Mouse (Mus musculus) stomach, postnatal 0 days (tissue): ENCODE measurements around the gene Tmem38b. TPM values are rescaled to one million over a fixed set of nuclear protein-coding genes. Genes with fewer than 3 reads are reported as not detected.

ENCODE experiments used
- ATAC-seq: fragments of 200-750 bp; cut with Nextera tagmentation; 2 replicates; pipeline ENCODE4 v1.8.0; 2017; ENCODE audit not compliant: low FRiP score, low TSS enrichment
- DNase-seq: peaks from one replicate; pipeline ENCODE4 v3.0.0-alpha.2; 2016; ENCODE audit warnings: low spot score
- H3K27ac ChIP-seq: fragments of 300-500 bp; sonication (generic); replicated peaks from 2 replicates; pipeline ENCODE4 v1.5.1; 2014; ENCODE audit warnings: mild to moderate bottlenecking, control low read depth
- H3K27me3 ChIP-seq: fragments of 300-500 bp; sonication (generic); 2 replicates; pipeline ENCODE4 v1.6.1; 2014; ENCODE audit warnings: low read length; ENCODE audit not compliant: control insufficient read depth, insufficient read depth
- H3K36me3 ChIP-seq: fragments of 300-500 bp; sonication (generic); 2 replicates; pipeline ENCODE4 v1.6.1; 2014; ENCODE audit warnings: low read length, mixed read lengths; ENCODE audit not compliant: control insufficient read depth, insufficient read depth
- H3K4me1 ChIP-seq: fragments of 300-500 bp; sonication (generic); replicated peaks from 2 replicates; pipeline ENCODE4 v1.6.1; 2014; ENCODE audit warnings: antibody characterized with exemption; ENCODE audit not compliant: control insufficient read depth, insufficient read depth
- H3K4me2 ChIP-seq: fragments of 300-500 bp; sonication (generic); replicated peaks from 2 replicates; pipeline ENCODE4 v1.6.1; 2014; ENCODE audit warnings: low read depth, mild to moderate bottlenecking, control low read depth, moderate library complexity
- H3K4me3 ChIP-seq: fragments of 300-500 bp; sonication (generic); 2 replicates; pipeline ENCODE4 v1.5.1; 2014; ENCODE audit warnings: low read depth, low read length, control low read depth
- H3K9ac ChIP-seq: fragments of 300-500 bp; sonication (generic); 2 replicates; pipeline ENCODE4 v1.6.1; 2014; ENCODE audit warnings: mild to moderate bottlenecking, low read length, control low read depth, mixed read lengths
- H3K9me3 ChIP-seq: fragments of 300-500 bp; sonication (generic); 2 replicates; pipeline ENCODE4 v1.6.1; 2016; ENCODE audit warnings: low read length; ENCODE audit not compliant: control insufficient read depth
- CTCF ChIP-seq: IDR thresholded peaks from 2 replicates; pipeline ENCODE4 v1.5.1; 2016; ENCODE audit warnings: antibody characterized with exemption, low read depth, mild to moderate bottlenecking, moderate library complexity
- EP300 ChIP-seq: optimal IDR thresholded peaks from 2 replicates; pipeline ENCODE3; 2016; ENCODE audit warnings: antibody characterized with exemption
- WGBS: fragments of 180-500 bp; shearing (Covaris S2); extraction: QIAGEN DNeasy Blood & Tissue Kit; methylation state at CpG from one replicate; pipeline ENCODE4 v1.1.7; 2014; 5-methylcytosine and 5-hydroxymethylcytosine counted together
- polyA plus RNA-seq: library from polyadenylated mRNA; unstranded; fragments of >200 nt; fragmentation: Nextera tagmentation; extraction: Ambion mirVana; gene quantifications from 2 replicates; pipeline ENCODE4 v1.2.1, GENCODE M21; 2015

Tmem38b gene
- polyA plus RNA-seq, 1 experiment from 2014 or later: 10.5 TPM

DNA sequence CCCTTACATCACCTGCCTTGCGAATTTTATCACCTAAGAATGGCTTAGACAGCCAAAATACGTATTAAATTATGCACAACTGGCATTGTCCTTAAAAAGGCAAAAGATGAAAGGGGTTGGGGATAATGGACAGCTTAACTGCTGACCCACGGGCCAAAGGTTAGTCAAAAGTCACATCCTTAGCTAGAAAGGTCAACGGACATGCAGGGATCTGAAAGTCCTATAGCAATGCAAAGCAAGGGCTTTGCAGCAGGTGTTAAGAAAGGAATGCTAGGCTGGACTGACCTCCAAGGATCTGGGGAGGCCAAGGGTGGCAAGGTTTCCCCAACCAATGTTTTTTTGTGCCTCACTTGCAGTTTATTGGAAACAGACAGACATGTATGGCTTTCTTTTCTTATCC, 36.5 kb upstream of the Tmem38b start:
- Histone ChIP-seq H3K9me3 (no peaks in the 10 kb centered on the region), H3K9ac (no peak overlapping the region), H3K4me3 (no peak overlapping the region), H3K4me2 (no peak overlapping the region), H3K27me3 (no peaks in the 10 kb centered on the region), H3K4me1 (no peaks in the 10 kb centered on the region), H3K27ac (no peak overlapping the region), H3K36me3 (no peaks in the 10 kb centered on the region)
- 40% methylated on average over 4 of the region's 4 CpGs for WGBS
- ATAC-seq: no peak
- DNase-seq: no peak
- TF ChIP-seq EP300: no peak
- TF ChIP-seq CTCF: no peak

GRCm38 (mm10) chr4:53794257-53794966, 31.4 kb upstream of the Tmem38b start:
- ATAC-seq (no peak), DNase-seq (no peak)
- H3K4me3 ChIP-seq: no peak overlapping the region
- no peak overlapping the region for H3K4me2 ChIP-seq
- no peaks in the 10 kb centered on the region for H3K4me1 ChIP-seq
- TF ChIP-seq CTCF (no peak), EP300 (no peak)
- 81% methylated on average over 5 of the region's 5 CpGs for WGBS
- H3K9me3 ChIP-seq: no peaks in the 10 kb centered on the region
- no peak overlapping the region for H3K9ac ChIP-seq
- no peaks in the 10 kb centered on the region for H3K27me3 ChIP-seq
- no peaks in the 10 kb centered on the region for H3K36me3 ChIP-seq
- H3K27ac ChIP-seq: no peak overlapping the region

DNA sequence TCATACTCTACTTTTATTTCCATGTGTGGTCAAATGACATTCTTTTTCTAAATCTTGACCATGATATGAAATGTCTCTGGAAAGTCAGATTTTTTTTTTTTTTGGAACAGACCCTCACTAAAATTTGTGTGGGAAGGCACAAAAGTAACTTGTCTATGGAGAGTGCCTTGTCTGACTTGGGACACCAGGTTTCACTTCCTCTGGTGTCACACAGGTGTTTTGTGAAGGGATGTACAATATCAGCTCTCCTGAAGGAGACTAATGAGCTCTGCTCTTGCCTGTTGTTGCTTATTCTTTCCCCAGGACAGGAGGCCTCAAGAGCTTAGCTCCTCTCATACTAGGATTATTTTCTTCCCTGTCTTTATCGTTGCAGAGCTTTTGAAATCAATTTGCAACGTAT, 30.8 kb upstream of the Tmem38b start:
- H3K27ac ChIP-seq: no peak overlapping the region
- TF ChIP-seq EP300: no peak

DNA sequence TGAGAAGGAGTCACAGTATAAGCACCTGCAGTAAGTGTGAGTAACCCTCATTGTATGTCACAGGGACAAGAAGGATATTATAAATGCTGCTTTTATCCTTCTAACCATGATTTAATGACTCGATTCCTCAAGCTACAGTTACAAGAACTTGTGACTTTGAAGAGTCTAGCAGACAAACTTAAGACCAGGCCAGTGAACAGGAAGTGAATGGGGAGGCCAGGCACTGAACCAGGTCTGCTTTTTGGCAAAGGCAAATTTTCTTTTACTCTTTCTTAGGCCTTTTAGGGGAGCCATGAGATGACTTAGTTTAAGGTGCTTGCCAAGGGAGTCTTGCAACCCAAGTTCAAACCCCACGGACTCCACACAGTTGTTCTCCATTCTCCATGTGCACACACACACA, 30.1 kb upstream of the Tmem38b start:
- H3K4me2 ChIP-seq: no peak overlapping the region
- H3K9ac ChIP-seq: no peak overlapping the region
- no peaks in the 10 kb centered on the region for H3K4me1 ChIP-seq
- ATAC-seq (no peak), DNase-seq (no peak)
- WGBS: 85% methylated on average over 2 of the region's 2 CpGs
- TF ChIP-seq CTCF (no peak), EP300 (no peak)
- H3K4me3 ChIP-seq: no peak overlapping the region
- no peaks in the 10 kb centered on the region for H3K27me3 ChIP-seq
- H3K9me3 ChIP-seq: no peaks in the 10 kb centered on the region
- H3K36me3 ChIP-seq: no peaks in the 10 kb centered on the region
- H3K27ac ChIP-seq: no peak overlapping the region

More for the DNA sequence above, 30.8 kb upstream of the Tmem38b start:
- H3K9ac ChIP-seq: no peak overlapping the region
- no peaks in the 10 kb centered on the region for H3K4me1 ChIP-seq
- ATAC-seq (no peak), DNase-seq (no peak)
- H3K9me3 ChIP-seq: no peaks in the 10 kb centered on the region
- H3K4me2 ChIP-seq: no peak overlapping the region
- no peak overlapping the region for H3K4me3 ChIP-seq
- no peaks in the 10 kb centered on the region for H3K27me3 ChIP-seq
- no peaks in the 10 kb centered on the region for H3K36me3 ChIP-seq
- 59% methylated on average over 2 of the region's 2 CpGs for WGBS

GRCm38 (mm10) chr4:53796865-53797772, 28.7 kb upstream of the Tmem38b start:
- Histone ChIP-seq H3K36me3 (no peaks in the 10 kb centered on the region), H3K9me3 (no peaks in the 10 kb centered on the region), H3K4me1 (no peaks in the 10 kb centered on the region), H3K27me3 (no peaks in the 10 kb centered on the region), H3K4me3 (no peak overlapping the region), H3K9ac (no peak overlapping the region), H3K27ac (no peak overlapping the region), H3K4me2 (no peak overlapping the region)
- 33% methylated on average over 18 of the region's 18 CpGs for WGBS
- ATAC-seq (no peak), DNase-seq (no peak)
- TF ChIP-seq EP300: no peak
- no peak for TF ChIP-seq CTCF
